Mouse (Mus musculus) bone marrow, adult 2 months (tissue): Measurements from ENCODE around the gene Col5a1. TPM values are rescaled to one million over a fixed set of nuclear protein-coding genes. Genes with fewer than 3 reads are reported as not detected.

Experiments
- H3K27ac ChIP-seq: fragments of 200-500 bp; 2 replicates; pipeline ENCODE4 v1.5.1; 2012; ENCODE audit warnings: low read depth, mild to moderate bottlenecking, control low read depth, inconsistent platforms, low read length; ENCODE audit not compliant: control insufficient read depth, poor library complexity, insufficient read depth
- H3K4me1 ChIP-seq: fragments of 200-500 bp; 2 replicates; pipeline ENCODE4 v1.6.1; 2011; ENCODE audit warnings: low read length; ENCODE audit not compliant: control insufficient read depth, insufficient read depth
- H3K4me3 ChIP-seq: fragments of 200-500 bp; replicated peaks from 2 replicates; pipeline ENCODE3; 2011; ENCODE audit warnings: mild to moderate bottlenecking, low read depth, low read length, control low read depth; ENCODE audit not compliant: control insufficient read depth
- CTCF ChIP-seq: fragments of 200-500 bp; IDR thresholded peaks from 2 replicates; pipeline ENCODE4 v1.5.1; 2011; ENCODE audit warnings: low read length, control low read depth; ENCODE audit not compliant: control insufficient read depth, insufficient read depth
- POLR2A ChIP-seq: fragments of 200-500 bp; IDR thresholded peaks from 2 replicates; pipeline ENCODE4 v1.6.1; 2011; ENCODE audit warnings: low read depth, mild to moderate bottlenecking, control low read depth, low read length, borderline replicate concordance; ENCODE audit not compliant: control insufficient read depth
- WGBS: fragments of 180-500 bp; shearing (Covaris S2); methylation state at CpG from one replicate; pipeline ENCODE4 v1.1.7; 2018; 5-methylcytosine and 5-hydroxymethylcytosine counted together
- polyA plus RNA-seq: library from polyadenylated mRNA; stranded (reverse); fragments of >200 nt; gene quantifications from 2 replicates; pipeline ENCODE4 v1.2.4, GENCODE M21; 2011; ENCODE audit warnings: low replicate concordance; ENCODE audit not compliant: missing spikeins, insufficient read depth, insufficient read length

Col5a1 gene
- polyA plus RNA-seq, 1 experiment = 7.3 TPM

DNA sequence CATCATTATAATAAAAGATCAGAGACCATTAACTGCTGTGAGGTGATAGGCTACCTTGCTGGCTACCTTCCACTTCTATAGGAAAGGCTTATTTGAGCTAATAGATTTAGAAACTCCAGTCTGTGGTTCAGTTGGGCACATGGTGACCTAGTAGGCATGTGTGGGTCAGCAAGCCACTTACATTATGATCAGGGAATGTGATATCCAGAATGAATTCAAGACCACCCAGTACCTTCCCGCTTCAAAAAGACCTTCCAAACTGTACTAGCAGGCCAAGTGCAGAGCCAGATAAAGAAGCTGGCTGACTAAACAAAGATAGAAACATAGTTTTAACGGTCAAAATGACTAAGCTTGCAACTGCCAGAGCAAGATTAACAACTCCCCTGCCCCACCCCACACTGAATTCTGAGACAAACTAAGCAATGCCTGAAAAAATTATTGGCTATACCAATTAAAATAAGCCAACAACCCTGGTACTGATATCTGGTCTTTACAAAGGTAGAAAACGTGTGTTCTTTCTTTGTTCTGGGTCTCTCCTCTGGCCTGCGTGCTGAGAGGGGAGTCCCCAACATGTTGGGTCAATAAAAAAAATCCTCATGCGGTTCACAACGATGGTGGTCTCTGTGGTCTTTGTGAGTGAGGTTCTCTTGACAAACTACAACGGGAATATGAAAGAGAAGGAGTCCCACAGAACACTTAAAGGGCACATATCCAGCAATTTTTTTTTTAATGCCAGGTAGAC is 178.3 kb downstream of the Col5a1 start:
- 45% methylated on average over 7 of the region's 7 CpGs for WGBS
- Histone ChIP-seq H3K4me1 (peaks cover 4% of the 10 kb centered on the region; the same call in 1 of the 2 replicates), H3K4me3 (no peak overlapping the region), H3K27ac (peak overlapping the region; percentile 75)
- TF ChIP-seq POLR2A (no peak), CTCF (no peak)

DNA sequence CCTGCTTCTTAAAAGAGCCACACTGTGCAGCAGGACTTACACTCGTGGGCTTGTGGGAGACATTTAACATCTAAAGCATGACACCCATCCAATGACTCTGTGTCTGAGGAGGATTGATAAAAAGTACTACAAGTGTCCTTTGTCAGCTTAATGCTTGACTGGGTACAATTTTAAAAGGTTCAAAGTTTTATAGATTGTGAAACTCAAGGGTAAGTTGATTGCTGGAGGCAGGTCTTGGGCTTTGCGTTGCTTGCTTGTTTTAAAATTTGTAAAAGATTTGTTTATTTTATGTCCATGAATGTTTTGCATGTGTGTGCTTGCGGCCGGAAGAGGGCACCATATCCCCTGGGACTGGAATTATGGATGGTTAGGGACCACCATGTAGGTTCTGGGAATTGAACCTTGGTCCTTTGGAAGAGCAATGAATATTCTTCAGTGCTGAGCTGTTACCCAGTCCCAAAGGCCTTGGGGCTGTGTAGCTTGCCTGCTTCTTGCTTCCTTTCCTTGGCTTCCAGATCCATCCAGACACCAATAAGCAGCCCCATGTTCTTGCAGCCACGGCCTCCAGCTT is 178.9 kb downstream of the Col5a1 start:
- 74% methylated on average over 5 of the region's 5 CpGs for WGBS
- TF ChIP-seq CTCF (no peak), POLR2A (no peak)
- H3K4me3 ChIP-seq = no peak overlapping the region
- H3K27ac ChIP-seq = peak overlapping the region; percentile 83
- peaks cover 4% of the 10 kb centered on the region; the same call in 1 of the 2 replicates for H3K4me1 ChIP-seq

DNA sequence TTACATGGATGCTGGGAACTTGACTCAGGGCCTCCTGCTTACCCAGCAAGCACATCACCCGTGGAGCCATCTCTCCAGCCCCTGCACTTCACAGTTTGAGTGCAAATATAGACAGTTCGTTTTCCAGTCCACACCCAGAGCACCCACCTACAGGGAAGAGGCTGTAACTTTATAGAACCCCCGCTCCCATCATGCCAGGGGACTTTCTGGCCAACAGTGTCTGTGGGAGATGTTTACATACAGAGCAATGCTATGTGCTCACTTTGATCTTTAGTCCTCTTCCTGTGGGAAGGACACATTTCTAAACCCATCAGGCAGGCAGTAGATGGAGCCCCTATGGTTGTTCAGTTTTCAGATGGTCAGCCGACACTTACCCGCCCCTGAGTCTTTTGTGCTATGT is 180.5 kb downstream of the Col5a1 start:
- TF ChIP-seq POLR2A (no peak), CTCF (no peak)

DNA sequence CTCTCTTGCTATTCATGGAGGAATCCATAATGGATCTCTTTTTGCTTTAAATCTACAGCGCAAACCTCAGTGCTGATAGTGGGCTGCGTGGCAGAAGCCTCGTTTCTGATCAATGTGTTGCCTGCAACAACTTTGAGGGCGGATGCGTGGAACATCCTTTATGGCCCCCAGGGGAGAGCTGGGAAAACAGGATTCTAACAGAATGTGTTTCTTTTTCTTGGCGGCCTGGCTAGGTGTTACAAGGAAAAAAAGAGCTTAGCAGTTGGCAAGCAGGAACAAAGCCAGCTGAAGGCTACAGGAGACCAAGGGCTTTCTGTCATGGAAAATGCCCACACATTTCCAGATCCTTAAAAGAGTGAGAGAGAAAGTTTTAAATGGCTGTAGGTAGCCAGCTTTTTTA is 180.9 kb downstream of the Col5a1 start:
- Histone ChIP-seq H3K27ac (0 out of 2 replicates have a peak overlapping the region, but pooled peaks have one; percentile 37), H3K4me1 (peaks cover 4% of the 10 kb centered on the region; the same call in 1 of the 2 replicates), H3K4me3 (no peak overlapping the region)
- TF ChIP-seq CTCF (no peak), POLR2A (no peak)
- WGBS = 90% methylated on average over 6 of the region's 6 CpGs

More for the DNA sequence above, 180.5 kb downstream of the Col5a1 start:
- 92% methylated on average over 5 of the region's 5 CpGs for WGBS
- H3K4me1 ChIP-seq = peaks cover 4% of the 10 kb centered on the region; the same call in 1 of the 2 replicates
- no peak overlapping the region for H3K4me3 ChIP-seq
- no peak overlapping the region for H3K27ac ChIP-seq

DNA sequence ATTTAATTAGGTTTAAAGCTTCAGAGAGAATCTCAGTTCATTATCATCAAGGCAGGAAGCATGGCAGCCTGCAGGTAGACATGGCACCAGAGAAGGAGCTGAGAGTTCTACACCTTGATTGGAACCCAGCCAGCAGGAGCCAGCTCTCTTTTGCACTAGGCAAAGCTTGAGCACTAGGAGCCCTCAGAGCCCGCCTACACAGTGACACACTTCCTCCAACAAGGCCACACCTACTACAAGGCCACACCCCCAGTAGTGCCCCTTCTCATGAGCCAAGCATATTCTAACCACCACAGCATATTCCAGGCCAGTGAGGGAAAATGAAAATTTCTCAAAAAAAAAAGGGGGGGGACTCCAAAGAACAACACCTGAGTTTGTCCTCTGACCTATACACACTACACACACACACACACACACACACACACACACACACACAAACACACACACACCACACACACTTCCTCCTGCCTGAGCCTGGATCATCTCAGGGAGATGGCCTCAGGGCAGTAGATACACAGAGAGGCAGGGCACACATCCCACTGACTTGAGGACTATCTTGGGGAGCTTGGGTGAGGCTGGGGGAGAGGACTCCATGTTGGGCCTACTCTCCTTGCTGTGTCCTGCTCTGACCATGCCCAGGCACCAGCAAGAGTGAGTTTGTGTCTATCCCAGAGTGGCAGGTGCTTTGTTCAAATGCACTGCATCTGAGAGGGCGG is 181.8 kb downstream of the Col5a1 start:
- Histone ChIP-seq H3K27ac (peak overlapping the region; percentile 74), H3K4me1 (peaks cover 4% of the 10 kb centered on the region; the same call in 1 of the 2 replicates), H3K4me3 (no peak overlapping the region)
- WGBS = 63% methylated on average over 2 of the region's 2 CpGs
- TF ChIP-seq POLR2A (no peak), CTCF (no peak)

DNA sequence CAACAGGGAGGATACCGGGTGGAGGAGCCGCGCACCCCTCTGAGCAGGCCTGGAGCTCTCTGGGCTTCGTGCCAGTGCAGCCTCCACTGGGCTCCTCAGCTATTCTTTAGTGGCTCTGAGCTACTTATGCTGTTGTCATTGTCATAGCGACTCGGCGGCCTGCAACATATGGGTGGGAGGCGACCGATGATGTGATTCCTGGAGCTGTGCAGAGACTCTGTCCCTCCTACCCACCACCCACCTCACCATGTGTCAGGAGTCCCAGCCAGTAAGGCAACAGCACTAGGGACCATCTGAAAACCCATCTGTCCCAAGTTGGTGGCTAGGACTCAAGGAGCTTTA is 182.3 kb downstream of the Col5a1 start:
- peaks cover 4% of the 10 kb centered on the region; the same call in 1 of the 2 replicates for H3K4me1 ChIP-seq
- 62% methylated on average over 9 of the region's 9 CpGs for WGBS
- peak overlapping the region; percentile 74 for H3K27ac ChIP-seq

DNA sequence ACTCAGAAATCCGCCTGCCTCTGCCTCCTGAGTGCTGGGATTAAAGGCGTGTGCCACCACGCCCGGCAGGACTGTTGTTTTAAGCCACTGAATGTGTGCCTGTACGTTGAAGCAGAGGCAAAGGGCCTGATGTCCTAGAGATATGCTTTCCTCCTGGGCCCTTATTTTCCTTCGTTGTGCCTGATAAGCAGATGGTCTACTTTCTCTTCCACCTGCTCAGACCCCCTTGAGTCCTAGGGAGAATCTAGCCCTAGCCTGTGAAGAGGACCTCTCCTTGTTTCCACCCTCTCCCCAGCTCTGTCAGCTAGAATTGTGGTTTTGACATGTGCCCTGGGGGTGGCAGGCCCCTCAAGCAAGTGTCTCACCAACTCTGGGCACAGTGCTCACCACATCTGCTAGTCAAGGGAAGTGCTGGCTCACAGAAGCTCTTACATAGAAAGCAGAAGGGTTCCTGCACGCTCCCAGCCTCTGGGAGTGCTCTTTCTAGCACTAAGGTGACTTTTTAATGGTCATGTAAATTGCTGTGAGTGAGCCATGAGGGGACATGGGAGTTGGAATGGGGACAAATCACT is 189.5 kb downstream of the Col5a1 start:
- Histone ChIP-seq H3K27ac (peak overlapping the region; percentile 9), H3K4me3 (no peak overlapping the region), H3K4me1 (no peaks in the 10 kb centered on the region; the same call in none of the 2 replicates)
- 40% methylated on average over 7 of the region's 7 CpGs for WGBS
- no peak for TF ChIP-seq POLR2A
- no peak for TF ChIP-seq CTCF

More for the DNA sequence above, 182.3 kb downstream of the Col5a1 start:
- TF ChIP-seq CTCF (no peak), POLR2A (no peak)
- no peak overlapping the region for H3K4me3 ChIP-seq

DNA sequence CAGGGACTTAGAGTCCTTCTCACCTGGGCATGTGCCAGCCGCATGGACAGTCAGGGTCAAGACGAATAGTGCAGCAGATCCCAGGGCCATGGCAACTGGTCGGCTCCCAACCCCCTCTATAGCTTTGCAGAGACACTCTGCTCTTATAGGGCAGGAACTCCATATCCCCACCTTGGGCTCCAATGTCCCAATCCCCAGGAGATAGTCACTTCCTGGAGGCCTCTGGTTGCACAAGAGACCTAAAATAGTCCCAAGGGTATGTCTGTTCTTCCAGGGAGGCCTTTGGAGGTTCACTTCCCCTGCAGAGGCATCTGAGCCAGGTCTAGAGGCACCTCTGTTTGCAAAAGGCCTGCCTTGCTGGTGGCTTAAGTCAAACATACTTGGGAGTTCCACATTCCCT is 198.5 kb downstream of the Col5a1 start, which contains the start of gene Fcnb:
Gene Fcnb, minus strand, starts transcription at position 118 of the 400 bp plus-strand sequence.
- H3K27ac ChIP-seq = peak within 1 kb of the TSS; percentile 62
- peaks cover 8% of the 10 kb centered on the region for H3K4me1 ChIP-seq
- WGBS = 39% methylated on average over 3 of the region's 3 CpGs
- H3K4me3 ChIP-seq = peak within 1 kb of the TSS; percentile 40
- no peak for TF ChIP-seq POLR2A
- no peak for TF ChIP-seq CTCF
